Mouse (Mus musculus) CH12.LX (cell line): ENCODE results near the gene Srsf5.
"Not testable (repeated sequence)": the region's sequence is repeated elsewhere in the genome, so short reads cannot be mapped to it uniquely, and the experiment has no call there.

Experiments used
- CTCF ChIP-seq, 2 experiments: IDR thresholded peaks in 1 of 2; conservative IDR thresholded peaks in 1 of 2; 2 replicates each; pipeline ENCODE4 v1.5.1; 2011 to 2012; ENCODE audit warnings: low read depth in 2 of 2, low read length in 2 of 2, improper control_type of control experiment in 1 of 2, inconsistent platforms in 1 of 2, mild to moderate bottlenecking in 1 of 2, moderate library complexity in 1 of 2
- EP300 ChIP-seq: IDR thresholded peaks from 2 replicates; pipeline ENCODE4 v1.6.1; 2011; ENCODE audit warnings: low read length, improper control_type of control experiment
- POLR2A ChIP-seq: IDR thresholded peaks from 2 replicates; pipeline ENCODE4 v1.6.1; 2011; ENCODE audit warnings: low read depth, mild to moderate bottlenecking, improper control_type of control experiment, low read length
- USF1 ChIP-seq: IDR thresholded peaks from 2 replicates; pipeline ENCODE4 v1.6.1; 2014; ENCODE audit warnings: low read depth, mild to moderate bottlenecking, inconsistent platforms, low read length, improper control_type of control experiment

DNA sequence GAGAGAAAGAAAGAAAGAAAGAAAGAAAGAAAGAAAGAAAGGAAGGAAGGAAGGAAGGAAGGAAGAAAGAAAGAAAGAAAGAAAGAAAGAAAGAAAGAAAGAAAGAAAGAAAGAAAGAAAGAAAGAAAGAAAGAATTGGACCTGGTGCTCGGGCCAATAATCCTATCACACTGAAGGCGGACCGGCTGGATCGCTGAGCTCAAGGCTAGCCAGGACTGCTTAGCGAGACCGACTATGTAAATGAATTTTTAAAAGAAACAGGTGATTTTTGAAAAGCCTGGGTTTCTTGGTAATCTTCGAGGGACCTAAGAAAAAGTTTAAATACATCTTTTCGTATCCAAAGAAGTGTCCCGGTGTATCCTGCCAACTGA is 356 bp upstream of the Srsf5 start:
- TF ChIP-seq USF1; EP300; POLR2A; CTCF (conservative IDR thresholded peaks at IDR 0.05 in 1 of 2, IDR thresholded peaks at IDR 0.05 in 1 of 2; ENCODE audit: low read depth in 2 of 2, low read length in 2 of 2): not testable (repeated sequence)
